Mouse (Mus musculus): ENCODE results near the gene Tmem131l.

GRCm38 (mm10) chr3:84024512-84025072 is 15.4 kb downstream of the Tmem131l start:
- TF ChIP-seq CTCF (IDR thresholded peaks at IDR 0.05; ENCODE audit: extremely low read depth, insufficient read length, insufficient replicate concordance, low read depth, low read length) = no peak
- TF ChIP-seq POLR2A (IDR thresholded peaks at IDR 0.05; ENCODE audit: low read depth, low read length) = no peak
